Mouse (Mus musculus): Measurements from ENCODE around the gene Aunip.

Gene Aunip

GRCm38 (mm10) chr4:134553631-134554030 lies 42.8 kb downstream of the Aunip start:
- peak; percentile 42 for DNase-seq (ENCODE audit: low spot score)

DNA sequence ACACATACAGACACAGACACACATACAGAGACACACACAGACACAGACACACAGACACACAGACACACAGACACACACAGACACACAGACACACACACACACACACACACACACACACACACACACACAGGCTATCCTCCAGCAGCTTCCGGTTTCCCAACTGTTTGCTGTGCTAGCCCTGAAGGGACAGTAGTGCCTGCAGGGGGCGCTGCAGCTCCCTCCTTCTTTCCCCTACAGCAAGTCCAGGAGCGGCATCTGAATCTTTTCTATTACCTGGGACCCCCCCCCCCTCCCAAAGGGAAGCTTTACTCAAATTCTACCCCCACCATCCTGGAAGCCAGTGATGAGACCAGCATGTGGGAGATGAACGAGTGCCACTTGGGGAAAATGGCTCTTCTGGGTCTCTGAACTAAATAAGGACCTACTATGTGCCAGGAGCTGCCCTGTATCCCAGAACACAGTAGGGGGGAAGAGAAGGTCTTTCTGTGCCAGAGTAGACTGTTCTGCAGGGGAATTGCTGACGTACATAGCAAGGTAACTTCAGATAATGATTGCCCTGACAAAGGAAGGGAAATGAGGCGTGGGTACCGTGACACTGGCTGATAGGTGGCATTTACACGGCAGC lies 45.3 kb downstream of the Aunip start:
- peak; percentile 44 for DNase-seq (ENCODE audit: low spot score)

- no peak for DNase-seq (ENCODE audit: low spot score)
Observed at GRCm38 (mm10) chr4:134557626-134558249, 46.9 kb downstream of the Aunip start.

DNA sequence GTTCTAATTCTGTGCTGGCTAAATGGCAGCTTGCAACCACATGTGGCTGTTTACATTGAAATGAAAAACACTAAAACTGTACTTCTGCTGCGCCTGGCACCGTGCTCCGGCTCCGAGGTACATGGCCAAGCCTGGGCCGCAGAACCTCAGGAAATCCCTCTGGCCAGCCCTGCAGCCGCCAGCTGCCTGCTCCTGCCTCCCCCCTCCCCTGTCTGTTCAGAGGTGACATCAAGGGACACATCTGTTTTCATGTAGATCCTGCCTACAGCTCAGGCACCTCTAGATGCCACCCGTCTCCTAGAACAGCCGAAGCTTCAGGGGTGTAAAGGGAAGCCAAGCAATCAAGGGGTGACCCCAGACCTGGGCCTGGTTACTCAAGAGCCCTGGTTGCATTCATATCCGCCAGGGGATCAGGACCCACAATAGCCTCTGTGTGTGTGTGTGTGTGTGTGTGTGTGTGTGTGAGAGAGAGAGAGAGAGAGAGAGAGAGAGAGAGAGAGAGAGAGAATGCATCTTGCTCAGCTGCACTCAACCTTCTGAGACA lies 47.8 kb downstream of the Aunip start:
- no peak for DNase-seq (ENCODE audit: low spot score)

DNA sequence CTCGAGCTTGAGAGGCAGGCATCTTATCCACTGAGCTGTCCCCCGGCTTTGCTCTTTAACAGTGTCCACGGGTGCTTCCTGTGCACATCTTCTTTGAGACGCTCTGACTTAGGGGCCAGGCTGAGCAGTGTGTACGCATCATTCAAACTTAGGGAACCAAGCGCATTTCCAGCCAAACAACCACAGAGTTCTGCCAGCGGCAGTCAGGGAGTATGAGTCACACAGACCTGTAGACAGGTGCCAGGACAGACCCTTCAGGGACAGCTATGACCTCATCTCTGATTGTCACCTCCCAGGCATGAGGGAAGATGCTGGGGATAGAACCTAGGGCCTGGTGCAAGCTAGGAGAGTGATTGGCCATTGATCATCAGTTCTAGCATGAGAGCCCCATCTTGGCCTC lies 48.4 kb downstream of the Aunip start:
- no peak for DNase-seq (ENCODE audit: low spot score)

- no peak for DNase-seq (ENCODE audit: low spot score)
Observed at GRCm38 (mm10) chr4:134560699-134561098, 49.9 kb downstream of the Aunip start.

- DNase-seq (ENCODE audit: low spot score), result no peak
Observed at GRCm38 (mm10) chr4:134562014-134562413, 51.2 kb downstream of the Aunip start.

GRCm38 (mm10) chr4:134563624-134564023 lies 52.8 kb downstream of the Aunip start:
- no peak for DNase-seq (ENCODE audit: low spot score)

- no peak for DNase-seq (ENCODE audit: low spot score)
Observed at GRCm38 (mm10) chr4:134564093-134564492, 53.3 kb downstream of the Aunip start.

- DNase-seq (ENCODE audit: low spot score), result no peak
Observed at GRCm38 (mm10) chr4:134567377-134568226, 56.8 kb downstream of the Aunip start.

- DNase-seq (ENCODE audit: low spot score), result no peak
Observed at GRCm38 (mm10) chr4:134569205-134569604, 58.4 kb downstream of the Aunip start.

- no peak for DNase-seq (ENCODE audit: low spot score)
Observed at GRCm38 (mm10) chr4:134569831-134570230, 59.0 kb downstream of the Aunip start.

DNA sequence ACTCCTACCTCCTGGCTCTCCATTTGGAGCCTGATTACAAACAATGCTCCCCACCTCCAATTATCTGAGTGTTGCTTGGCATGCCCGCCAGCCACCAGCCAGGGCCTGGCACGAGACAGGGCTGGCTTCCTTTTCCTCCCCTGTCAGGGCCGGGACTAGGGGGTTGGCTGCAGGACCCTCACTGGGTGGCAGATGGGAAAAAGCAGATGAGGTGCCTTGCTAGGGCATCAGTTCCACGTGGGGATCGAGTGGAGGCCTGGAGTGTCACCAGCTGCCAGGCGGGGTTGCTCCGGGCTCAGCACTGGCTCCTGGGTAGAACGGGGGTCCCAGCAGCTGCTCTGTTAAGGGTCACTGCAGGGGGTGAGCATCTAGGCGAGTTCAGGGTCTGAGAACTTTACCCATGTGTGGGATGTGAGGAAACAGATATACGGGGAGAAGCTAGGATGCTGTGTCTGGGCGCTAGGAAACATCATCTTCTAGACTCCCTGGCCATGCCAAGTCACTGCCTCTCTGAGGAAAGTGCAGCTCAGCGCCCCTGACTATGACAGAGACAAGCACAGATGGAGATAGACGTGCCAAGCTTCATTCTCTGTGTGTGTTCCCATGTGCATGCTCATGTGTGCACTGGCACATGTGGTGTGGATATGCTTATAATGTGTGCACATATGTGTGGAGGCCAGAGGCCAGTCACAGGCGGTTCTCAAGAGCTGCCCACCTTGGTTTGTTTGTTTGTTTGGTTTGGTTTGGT lies 60.1 kb downstream of the Aunip start:
- no peak for DNase-seq (ENCODE audit: low spot score)

GRCm38 (mm10) chr4:134572449-134573300 lies 61.9 kb downstream of the Aunip start:
- no peak for DNase-seq (ENCODE audit: low spot score)
